Mouse (Mus musculus): Measurements from ENCODE around the gene Snx21. TPM values are rescaled to one million over a fixed set of nuclear protein-coding genes. Genes with fewer than 3 reads are reported as not detected.
A peak's percentile ranks its signal among the peaks of the same experiment; 100 is the strongest.

The Snx21 gene
- 35.3 and 41.4 TPM in 2 replicates for polyA plus RNA-seq (2015; fragmentation: Nextera tagmentation; extraction: Ambion mirVana)

GRCm38 (mm10) chr2:164785481-164786387, at the start of gene Snx21:
Gene Snx21, plus strand, starts transcription at chr2:164785823.
- H3K4me3 ChIP-seq (ENCODE audit: low read depth, low read length): peak within 1 kb of the TSS; percentile 64
- no peaks in the 10 kb centered on the region for H3K9me3 ChIP-seq (replicated peaks; ENCODE audit: control insufficient read depth, low read length, poor library complexity, severe bottlenecking)
- H3K4me1 ChIP-seq (ENCODE audit: control insufficient read depth, insufficient read depth, low read length): peaks cover 27% of the 10 kb centered on the region
- peak within 1 kb of the TSS; percentile 64 for H3K27ac ChIP-seq (ENCODE audit: low read length)
- ATAC-seq: peak; percentile 78
- H3K36me3 ChIP-seq (ENCODE audit: control insufficient read depth, insufficient read depth, low read length): peaks cover 1% of the 10 kb centered on the region; the same call in 1 of the 2 replicates
- H3K4me2 ChIP-seq (ENCODE audit: low read length): peak within 1 kb of the TSS; percentile 72
- WGBS: under 1% methylated on average over 75 of the region's 89 CpGs
- H3K27me3 ChIP-seq (ENCODE audit: control insufficient read depth, insufficient read depth, low read depth, low read length): no peaks in the 10 kb centered on the region
- H3K9ac ChIP-seq (ENCODE audit: low read depth, low read length): peak within 1 kb of the TSS; percentile 74

DNA sequence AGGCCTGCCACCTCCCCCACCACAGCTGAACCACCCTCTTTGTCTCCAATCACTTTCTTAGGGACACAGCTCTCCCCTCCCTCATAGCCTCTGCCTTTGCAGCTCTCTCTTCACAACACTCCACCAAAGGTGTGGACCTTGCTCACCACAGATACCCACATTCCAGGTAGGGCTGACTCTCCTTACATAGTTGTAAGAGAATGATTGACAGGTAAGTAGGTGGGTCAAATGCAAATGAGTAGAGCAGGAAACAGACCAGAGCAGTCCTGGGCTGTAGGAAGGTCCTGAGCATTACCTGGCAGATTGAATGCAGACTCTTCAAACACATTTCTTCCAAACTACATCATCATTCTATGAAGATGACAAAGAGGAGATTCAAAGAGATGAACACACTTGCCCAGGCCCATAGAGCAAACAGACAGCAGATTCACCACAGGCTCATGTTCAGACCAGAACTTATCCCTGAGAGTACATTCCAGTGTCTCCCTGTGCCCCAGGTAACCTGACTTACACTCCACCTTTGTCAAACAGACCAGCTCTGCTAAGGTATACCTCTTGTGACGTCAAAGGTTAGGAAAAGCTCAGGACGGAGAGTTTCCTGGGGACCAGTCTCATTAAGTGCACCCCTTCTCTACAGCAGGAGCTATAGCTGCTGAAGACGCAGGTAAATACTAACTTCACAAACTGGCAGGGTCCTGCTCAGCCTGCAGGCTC, 48.1 kb upstream of the Snx21 start:
- H3K9me3 ChIP-seq (replicated peaks; ENCODE audit: control insufficient read depth, low read length, poor library complexity, severe bottlenecking): no peaks in the 10 kb centered on the region
- no peak overlapping the region for H3K27ac ChIP-seq (ENCODE audit: low read length)
- ATAC-seq: no peak
- no peaks in the 10 kb centered on the region for H3K27me3 ChIP-seq (ENCODE audit: control insufficient read depth, insufficient read depth, low read depth, low read length)
- no peak overlapping the region for H3K4me3 ChIP-seq (ENCODE audit: low read depth, low read length)
- no peak overlapping the region for H3K4me2 ChIP-seq (ENCODE audit: low read length)
- WGBS: 67% methylated on average over 3 of the region's 3 CpGs
- no peaks in the 10 kb centered on the region for H3K4me1 ChIP-seq (ENCODE audit: control insufficient read depth, insufficient read depth, low read length)
- no peak overlapping the region for H3K9ac ChIP-seq (ENCODE audit: low read depth, low read length)
- no peaks in the 10 kb centered on the region for H3K36me3 ChIP-seq (ENCODE audit: control insufficient read depth, insufficient read depth, low read length)

DNA sequence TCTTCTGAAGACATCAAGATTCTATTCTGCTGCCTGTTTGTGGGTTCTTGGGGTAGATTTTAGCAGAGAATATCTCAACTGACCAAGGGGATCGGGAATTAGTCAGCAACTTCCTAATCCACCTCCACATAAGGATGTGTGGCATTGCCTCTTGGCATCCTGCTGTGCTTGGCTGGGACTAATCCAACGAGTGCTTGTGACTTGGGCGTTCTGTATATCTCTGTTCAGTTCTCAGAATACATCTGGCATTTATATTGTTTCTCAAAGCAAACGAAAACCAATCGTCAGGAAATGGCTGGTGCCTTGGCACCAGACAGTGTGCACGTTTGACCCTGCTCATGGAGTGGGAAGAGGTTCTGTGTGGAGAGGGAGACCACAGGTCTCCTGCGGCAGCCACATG, 45.7 kb upstream of the Snx21 start:
- ATAC-seq: no peak
- H3K36me3 ChIP-seq (ENCODE audit: control insufficient read depth, insufficient read depth, low read length): no peaks in the 10 kb centered on the region

GRCm38 (mm10) chr2:164744987-164745386, 40.6 kb upstream of the Snx21 start:
- peaks cover 26% of the 10 kb centered on the region for H3K4me1 ChIP-seq (ENCODE audit: control insufficient read depth, insufficient read depth, low read length)
- H3K4me3 ChIP-seq (ENCODE audit: low read depth, low read length): peak overlapping the region; percentile 90
- H3K36me3 ChIP-seq (ENCODE audit: control insufficient read depth, insufficient read depth, low read length): no peaks in the 10 kb centered on the region
- WGBS: 77% methylated on average over 13 of the region's 13 CpGs
- H3K9me3 ChIP-seq (replicated peaks; ENCODE audit: control insufficient read depth, low read length, poor library complexity, severe bottlenecking): no peaks in the 10 kb centered on the region
- no peaks in the 10 kb centered on the region for H3K27me3 ChIP-seq (ENCODE audit: control insufficient read depth, insufficient read depth, low read depth, low read length)
- peak overlapping the region; percentile 91 for H3K4me2 ChIP-seq (ENCODE audit: low read length)
- peak overlapping the region; percentile 93 for H3K9ac ChIP-seq (ENCODE audit: low read depth, low read length)
- no peak overlapping the region for H3K27ac ChIP-seq (ENCODE audit: low read length)
- no peak for ATAC-seq

More for the DNA sequence above, 45.7 kb upstream of the Snx21 start:
- Histone ChIP-seq H3K27me3 (ENCODE audit: control insufficient read depth, insufficient read depth, low read depth, low read length) (no peaks in the 10 kb centered on the region), H3K4me1 (ENCODE audit: control insufficient read depth, insufficient read depth, low read length) (peaks cover 1% of the 10 kb centered on the region), H3K27ac (ENCODE audit: low read length) (no peak overlapping the region), H3K4me2 (ENCODE audit: low read length) (no peak overlapping the region), H3K4me3 (ENCODE audit: low read depth, low read length) (no peak overlapping the region), H3K9me3 (replicated peaks; ENCODE audit: control insufficient read depth, low read length, poor library complexity, severe bottlenecking) (no peaks in the 10 kb centered on the region), H3K9ac (ENCODE audit: low read depth, low read length) (no peak overlapping the region)
- WGBS: 50% methylated on average over 7 of the region's 7 CpGs

- H3K36me3 ChIP-seq (ENCODE audit: control insufficient read depth, insufficient read depth, low read length): peaks cover 3% of the 10 kb centered on the region; the same call in 1 of the 2 replicates
- peak within 1 kb of the TSS; percentile 57 for H3K27ac ChIP-seq (ENCODE audit: low read length)
- no peaks in the 10 kb centered on the region for H3K27me3 ChIP-seq (ENCODE audit: control insufficient read depth, insufficient read depth, low read depth, low read length)
- ATAC-seq: peak; percentile 93
- peaks cover 26% of the 10 kb centered on the region for H3K4me1 ChIP-seq (ENCODE audit: control insufficient read depth, insufficient read depth, low read length)
- no peaks in the 10 kb centered on the region for H3K9me3 ChIP-seq (replicated peaks; ENCODE audit: control insufficient read depth, low read length, poor library complexity, severe bottlenecking)
- peak within 1 kb of the TSS; percentile 90 for H3K4me3 ChIP-seq (ENCODE audit: low read depth, low read length)
- peak within 1 kb of the TSS; percentile 91 for H3K4me2 ChIP-seq (ENCODE audit: low read length)
- peak within 1 kb of the TSS; percentile 93 for H3K9ac ChIP-seq (ENCODE audit: low read depth, low read length)
- WGBS: under 1% methylated on average over 63 of the region's 70 CpGs
Measured at GRCm38 (mm10) chr2:164745843-164746479, 39.7 kb upstream of the Snx21 start, which contains the start of the genes Wfdc3 and Dnttip1. Gene Wfdc3, minus strand, starts transcription at chr2:164745931. Gene Dnttip1, plus strand, starts transcription at chr2:164745983.

DNA sequence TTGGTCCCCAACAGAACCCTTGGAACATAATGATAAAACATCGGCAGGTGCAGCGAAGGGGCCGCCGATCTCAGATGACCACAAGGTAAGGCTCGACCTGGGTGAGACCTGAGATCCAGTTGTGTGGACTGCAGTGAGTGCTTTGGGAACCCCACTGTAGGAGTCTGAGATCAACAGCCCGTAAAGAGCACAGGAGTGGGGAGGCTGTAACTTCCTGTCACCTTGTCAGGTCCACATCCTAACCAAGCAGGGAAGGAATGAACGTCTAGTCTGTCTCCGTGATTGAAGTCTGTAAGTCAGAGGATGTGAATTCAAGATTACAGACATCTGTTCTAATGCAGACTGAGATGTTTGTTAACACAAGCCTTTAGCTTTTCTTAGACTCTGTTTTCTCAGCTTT, 38.9 kb upstream of the Snx21 start:
- Histone ChIP-seq H3K4me2 (ENCODE audit: low read length) (peak overlapping the region; percentile 74), H3K9me3 (replicated peaks; ENCODE audit: control insufficient read depth, low read length, poor library complexity, severe bottlenecking) (no peaks in the 10 kb centered on the region), H3K4me3 (ENCODE audit: low read depth, low read length) (peak overlapping the region; percentile 90), H3K27ac (ENCODE audit: low read length) (no peak overlapping the region), H3K9ac (ENCODE audit: low read depth, low read length) (peak overlapping the region; percentile 93), H3K4me1 (ENCODE audit: control insufficient read depth, insufficient read depth, low read length) (peaks cover 26% of the 10 kb centered on the region), H3K27me3 (ENCODE audit: control insufficient read depth, insufficient read depth, low read depth, low read length) (no peaks in the 10 kb centered on the region), H3K36me3 (ENCODE audit: control insufficient read depth, insufficient read depth, low read length) (peaks cover 6% of the 10 kb centered on the region; the same call in 1 of the 2 replicates)
- 61% methylated on average over 8 of the region's 8 CpGs for WGBS
- no peak for ATAC-seq

DNA sequence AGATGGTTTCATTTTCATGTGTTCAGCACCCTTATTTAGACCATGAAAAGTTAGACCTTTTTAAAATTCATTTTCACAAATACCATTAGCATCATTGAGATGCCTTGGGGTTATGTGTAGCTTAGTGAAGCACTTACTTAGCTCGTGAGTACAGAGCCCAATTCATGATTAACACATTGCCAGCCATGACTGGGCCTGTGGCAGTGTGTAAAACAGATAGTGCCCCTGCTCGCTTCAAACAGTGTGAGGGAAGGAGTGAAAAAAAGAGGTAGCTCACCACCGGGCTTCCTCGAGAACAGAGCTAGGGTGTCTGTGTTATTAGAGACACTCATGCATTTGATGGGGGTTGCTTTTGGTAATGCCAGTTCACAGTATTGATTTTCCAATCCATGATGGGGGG, 37.4 kb upstream of the Snx21 start:
- no peaks in the 10 kb centered on the region for H3K27me3 ChIP-seq (ENCODE audit: control insufficient read depth, insufficient read depth, low read depth, low read length)
- H3K27ac ChIP-seq (ENCODE audit: low read length): no peak overlapping the region
- no peak for ATAC-seq
- H3K4me1 ChIP-seq (ENCODE audit: control insufficient read depth, insufficient read depth, low read length): peaks cover 26% of the 10 kb centered on the region
- peaks cover 9% of the 10 kb centered on the region; the same call in 1 of the 2 replicates for H3K36me3 ChIP-seq (ENCODE audit: control insufficient read depth, insufficient read depth, low read length)
- no peak overlapping the region for H3K4me2 ChIP-seq (ENCODE audit: low read length)
- H3K9ac ChIP-seq (ENCODE audit: low read depth, low read length): no peak overlapping the region
- H3K9me3 ChIP-seq (replicated peaks; ENCODE audit: control insufficient read depth, low read length, poor library complexity, severe bottlenecking): no peaks in the 10 kb centered on the region
- no peak overlapping the region for H3K4me3 ChIP-seq (ENCODE audit: low read depth, low read length)
- WGBS: 81% methylated on average over 4 of the region's 4 CpGs

DNA sequence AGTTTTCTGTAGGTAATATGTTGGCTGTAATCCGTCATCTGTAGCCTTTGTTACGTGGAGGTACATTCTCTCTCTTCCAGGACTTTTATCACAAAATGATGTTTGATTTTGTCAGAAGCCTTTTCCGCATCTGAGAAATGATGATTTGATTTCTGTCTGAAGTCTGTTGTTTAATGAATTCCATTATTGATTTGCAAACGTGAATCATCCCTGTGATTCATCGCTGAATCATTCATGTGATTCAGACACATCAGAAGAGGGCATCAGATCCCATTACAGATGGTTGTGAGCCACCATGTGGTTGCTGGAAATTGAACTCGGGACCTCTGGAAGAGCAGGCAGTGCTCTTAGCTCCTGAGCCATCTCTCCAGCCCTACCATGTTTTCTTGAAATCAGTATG, 36.6 kb upstream of the Snx21 start:
- Histone ChIP-seq H3K36me3 (ENCODE audit: control insufficient read depth, insufficient read depth, low read length) (peaks cover 9% of the 10 kb centered on the region), H3K9me3 (replicated peaks; ENCODE audit: control insufficient read depth, low read length, poor library complexity, severe bottlenecking) (no peaks in the 10 kb centered on the region), H3K4me1 (ENCODE audit: control insufficient read depth, insufficient read depth, low read length) (peaks cover 26% of the 10 kb centered on the region), H3K4me3 (ENCODE audit: low read depth, low read length) (no peak overlapping the region), H3K27ac (ENCODE audit: low read length) (no peak overlapping the region), H3K9ac (ENCODE audit: low read depth, low read length) (no peak overlapping the region), H3K27me3 (ENCODE audit: control insufficient read depth, insufficient read depth, low read depth, low read length) (no peaks in the 10 kb centered on the region), H3K4me2 (ENCODE audit: low read length) (no peak overlapping the region)
- no peak for ATAC-seq
- WGBS: 87% methylated on average over 6 of the region's 6 CpGs
